Mouse (Mus musculus): ENCODE data around the gene Cacng7.

- TF ChIP-seq CTCF (IDR thresholded peaks at IDR 0.05; ENCODE audit: low read depth): no peak; the same call in 1 of the 2 replicates
- no peak for TF ChIP-seq EP300 (IDR thresholded peaks at IDR 0.05; ENCODE audit: low read depth)
Measured at GRCm38 (mm10) chr7:3301628-3302555, 30.9 kb upstream of the Cacng7 start.
